Mouse (Mus musculus) kidney, postnatal 4 days (tissue): ENCODE data around the gene Acp2.

Source experiments
- DNase-seq, 2 experiments: peaks; one replicate each; pipeline ENCODE4 v3.0.0; 2021; ENCODE audit warnings: mixed read lengths in 2 of 2

Gene Acp2

DNA sequence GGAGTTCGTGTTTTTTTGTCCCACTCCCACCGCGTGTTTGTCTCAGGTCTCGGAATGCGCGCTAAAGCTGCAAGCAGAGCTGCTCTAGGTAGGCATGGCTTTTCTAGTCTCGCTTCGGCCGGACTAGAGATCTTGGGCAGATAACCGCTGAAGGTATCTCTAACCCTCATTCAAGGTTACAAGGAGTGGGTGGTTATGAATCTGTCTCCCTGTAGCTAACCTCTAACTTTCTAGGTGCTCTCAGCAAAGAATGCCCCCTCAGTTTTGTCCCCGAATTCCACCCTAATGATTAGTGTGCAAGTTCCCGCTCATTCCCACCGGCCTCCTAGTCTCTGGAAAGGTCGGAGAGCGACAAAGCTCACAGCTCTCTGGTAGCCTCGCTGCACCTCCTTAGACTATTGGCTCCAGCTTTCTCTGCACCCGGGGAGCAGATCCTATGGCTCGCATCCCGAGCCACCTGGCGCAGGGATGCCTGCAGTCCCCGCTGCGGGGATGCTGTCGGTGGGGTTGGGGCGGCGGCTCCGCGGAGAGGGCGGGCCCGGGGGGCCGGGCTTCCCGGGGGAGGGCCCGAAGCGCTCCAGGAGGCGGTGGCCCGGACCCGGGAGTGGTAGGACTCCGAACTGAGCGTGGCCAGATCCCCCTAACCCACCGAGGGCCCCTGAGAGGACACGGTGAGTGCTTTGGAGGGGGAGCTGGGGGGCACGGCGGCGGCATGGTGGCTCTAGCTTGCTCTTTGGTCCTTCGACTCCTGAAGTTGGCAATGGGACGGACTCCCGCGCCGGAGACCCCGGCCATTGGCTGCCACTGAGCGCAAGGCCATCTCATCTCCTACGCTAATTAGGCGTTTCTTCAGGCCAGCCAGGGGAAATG lies 53.8 kb downstream of the Acp2 start:
- DNase-seq, result peak; percentile 75 to 84

- peak; percentile 78 to 86 for DNase-seq
Measured at GRCm38 (mm10) chr2:91257126-91257980, 54.7 kb downstream of the Acp2 start.

- DNase-seq, result no peak
Measured at GRCm38 (mm10) chr2:91258054-91258453, 55.4 kb downstream of the Acp2 start.

DNA sequence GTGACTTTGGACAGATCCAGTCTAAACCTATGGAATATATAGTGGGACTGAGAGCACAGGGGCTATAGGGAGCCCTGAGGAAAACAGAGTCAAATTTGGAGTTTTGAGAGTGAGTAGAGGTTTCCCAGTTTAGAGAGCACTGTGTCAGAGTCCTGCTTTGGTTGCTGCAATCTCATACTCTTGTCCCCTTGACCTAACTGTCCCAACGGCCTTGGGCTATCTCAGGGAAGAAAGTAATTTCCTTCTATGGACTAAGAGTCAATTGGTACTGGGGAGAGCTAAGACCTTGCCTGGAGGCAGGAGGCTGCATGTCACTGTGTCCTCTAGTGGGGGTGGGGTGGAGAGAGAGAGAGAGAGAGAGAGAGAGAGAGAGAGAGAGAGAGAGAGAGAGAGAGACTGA lies 56.1 kb downstream of the Acp2 start:
- DNase-seq, result no peak

- DNase-seq, result no peak
Measured at GRCm38 (mm10) chr2:91259493-91259892, 56.8 kb downstream of the Acp2 start.
